Mouse (Mus musculus): ENCODE results near the gene Itga2. TPM values are rescaled to one million over a fixed set of nuclear protein-coding genes. Genes with fewer than 3 reads are reported as not detected.

Itga2 gene
- polyA plus RNA-seq, 1 experiment from 2014 or later = 1.3 TPM

- no peak overlapping the region for H3K4me3 ChIP-seq
- no peak for DNase-seq (ENCODE audit: low spot score)
- H3K9me3 ChIP-seq = no peaks in the 10 kb centered on the region
Observed at GRCm38 (mm10) chr13:114856269-114856627, 75.7 kb downstream of the Itga2 start.

DNA sequence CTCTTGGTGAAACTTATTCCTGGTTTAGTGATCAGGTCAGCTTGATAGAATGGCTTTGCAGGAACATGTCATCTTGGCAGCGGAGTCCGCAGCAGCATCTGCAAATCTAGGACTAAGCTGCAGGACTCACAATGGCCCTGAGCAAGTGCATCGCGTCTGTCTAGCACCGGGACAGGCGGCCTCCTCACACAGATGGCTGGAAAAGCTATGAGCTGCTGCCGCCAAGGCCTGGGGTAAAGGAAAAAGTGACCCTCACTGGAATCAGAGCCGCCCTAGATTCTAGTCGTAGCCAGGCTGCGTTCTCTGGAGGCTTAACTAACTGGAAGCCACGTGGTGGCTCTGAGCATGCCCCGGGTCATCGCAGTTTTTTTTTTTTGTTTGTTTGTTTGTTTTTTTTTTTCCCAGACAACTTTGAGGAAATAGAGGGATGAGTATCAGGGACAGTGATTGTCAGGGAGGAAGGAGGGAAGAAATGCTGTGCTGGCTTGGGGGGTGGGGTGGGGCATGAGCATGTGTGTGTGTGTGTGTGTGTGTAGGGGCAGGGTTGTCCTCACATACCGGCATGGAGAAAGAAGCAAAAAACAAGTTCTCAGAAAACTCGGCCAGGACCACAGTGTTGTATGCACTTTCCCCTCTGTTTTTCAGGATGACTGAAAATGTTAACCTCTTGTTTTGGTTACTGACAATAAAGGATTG lies 76.2 kb downstream of the Itga2 start:
- peak; percentile 18 for DNase-seq (ENCODE audit: low spot score)
- Histone ChIP-seq H3K9me3 (no peaks in the 10 kb centered on the region), H3K4me3 (peak overlapping the region; percentile 20; the same call in 1 of the 2 replicates), H3K36me3 (no peaks in the 10 kb centered on the region), H3K4me1 (replicated peaks) (peaks cover 11% of the 10 kb centered on the region), H3K27ac (peak overlapping the region; percentile 76; the same call in 1 of the 2 replicates), H3K27me3 (ENCODE audit: insufficient read depth, poor library complexity, severe bottlenecking) (no peaks in the 10 kb centered on the region)
- 26% methylated on average over 15 of the region's 15 CpGs for WGBS

More at GRCm38 (mm10) chr13:114856269-114856627, 75.7 kb downstream of the Itga2 start:
- Histone ChIP-seq H3K4me1 (replicated peaks) (peaks cover 11% of the 10 kb centered on the region), H3K36me3 (no peaks in the 10 kb centered on the region), H3K27me3 (ENCODE audit: insufficient read depth, poor library complexity, severe bottlenecking) (no peaks in the 10 kb centered on the region), H3K27ac (no peak overlapping the region)
- 36% methylated on average over 7 of the region's 7 CpGs for WGBS

GRCm38 (mm10) chr13:114854428-114854827 lies 77.5 kb downstream of the Itga2 start:
- Histone ChIP-seq H3K36me3 (no peaks in the 10 kb centered on the region), H3K27ac (no peak overlapping the region), H3K9me3 (no peaks in the 10 kb centered on the region), H3K4me1 (replicated peaks) (peaks cover 11% of the 10 kb centered on the region), H3K4me3 (no peak overlapping the region), H3K27me3 (ENCODE audit: insufficient read depth, poor library complexity, severe bottlenecking) (no peaks in the 10 kb centered on the region)
- no peak for DNase-seq (ENCODE audit: low spot score)
- 91% methylated on average over 3 of the region's 3 CpGs for WGBS

DNA sequence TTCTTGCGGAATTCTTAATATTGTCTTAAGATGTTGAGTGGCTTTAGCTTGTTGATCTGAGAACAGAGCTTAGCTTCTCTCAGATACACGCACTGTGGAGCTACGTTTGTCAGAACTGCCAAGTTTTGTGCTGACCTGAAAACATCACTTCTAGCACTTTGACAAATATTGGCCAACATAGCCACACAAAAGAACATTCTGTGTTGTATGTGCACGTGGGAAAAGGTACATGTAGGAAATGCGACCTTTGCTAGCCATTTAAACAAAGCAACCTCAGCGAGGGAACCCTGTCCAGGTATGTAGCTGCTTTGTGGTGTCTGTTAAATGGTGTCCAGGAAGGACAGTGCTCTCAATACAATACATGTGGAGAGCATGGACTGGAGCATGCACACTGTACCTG lies 77.9 kb downstream of the Itga2 start:
- no peak overlapping the region for H3K4me3 ChIP-seq
- no peaks in the 10 kb centered on the region for H3K9me3 ChIP-seq
- no peak for DNase-seq (ENCODE audit: low spot score)
- peaks cover 11% of the 10 kb centered on the region for H3K4me1 ChIP-seq (replicated peaks)
- WGBS = 88% methylated on average over 6 of the region's 6 CpGs
- H3K36me3 ChIP-seq = no peaks in the 10 kb centered on the region
- no peak overlapping the region for H3K27ac ChIP-seq
- no peaks in the 10 kb centered on the region for H3K27me3 ChIP-seq (ENCODE audit: insufficient read depth, poor library complexity, severe bottlenecking)

DNA sequence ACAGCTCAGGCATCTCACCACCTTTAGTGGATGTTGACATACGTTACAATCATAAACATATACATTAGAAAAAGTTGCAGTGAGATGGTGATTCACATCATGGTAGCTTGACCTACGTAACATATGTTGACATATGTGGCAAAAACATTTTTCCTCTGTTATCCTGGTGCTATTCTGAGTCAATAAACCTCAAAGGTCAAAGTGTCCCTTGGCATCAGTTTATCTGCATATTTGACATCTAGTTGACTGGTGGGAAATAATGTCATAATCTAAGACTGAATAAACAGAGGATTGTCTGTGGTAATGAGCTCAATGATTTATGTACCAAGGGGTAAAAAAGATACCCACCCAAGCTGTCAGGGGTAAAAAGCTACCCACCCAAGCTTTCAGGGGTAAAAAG lies 78.7 kb downstream of the Itga2 start:
- H3K27ac ChIP-seq = no peak overlapping the region
- no peaks in the 10 kb centered on the region for H3K27me3 ChIP-seq (ENCODE audit: insufficient read depth, poor library complexity, severe bottlenecking)
- H3K36me3 ChIP-seq = no peaks in the 10 kb centered on the region
- 89% methylated on average over 2 of the region's 2 CpGs for WGBS
- no peak for DNase-seq (ENCODE audit: low spot score)
- H3K9me3 ChIP-seq = no peaks in the 10 kb centered on the region
- H3K4me1 ChIP-seq (replicated peaks) = peaks cover 11% of the 10 kb centered on the region
- no peak overlapping the region for H3K4me3 ChIP-seq

DNA sequence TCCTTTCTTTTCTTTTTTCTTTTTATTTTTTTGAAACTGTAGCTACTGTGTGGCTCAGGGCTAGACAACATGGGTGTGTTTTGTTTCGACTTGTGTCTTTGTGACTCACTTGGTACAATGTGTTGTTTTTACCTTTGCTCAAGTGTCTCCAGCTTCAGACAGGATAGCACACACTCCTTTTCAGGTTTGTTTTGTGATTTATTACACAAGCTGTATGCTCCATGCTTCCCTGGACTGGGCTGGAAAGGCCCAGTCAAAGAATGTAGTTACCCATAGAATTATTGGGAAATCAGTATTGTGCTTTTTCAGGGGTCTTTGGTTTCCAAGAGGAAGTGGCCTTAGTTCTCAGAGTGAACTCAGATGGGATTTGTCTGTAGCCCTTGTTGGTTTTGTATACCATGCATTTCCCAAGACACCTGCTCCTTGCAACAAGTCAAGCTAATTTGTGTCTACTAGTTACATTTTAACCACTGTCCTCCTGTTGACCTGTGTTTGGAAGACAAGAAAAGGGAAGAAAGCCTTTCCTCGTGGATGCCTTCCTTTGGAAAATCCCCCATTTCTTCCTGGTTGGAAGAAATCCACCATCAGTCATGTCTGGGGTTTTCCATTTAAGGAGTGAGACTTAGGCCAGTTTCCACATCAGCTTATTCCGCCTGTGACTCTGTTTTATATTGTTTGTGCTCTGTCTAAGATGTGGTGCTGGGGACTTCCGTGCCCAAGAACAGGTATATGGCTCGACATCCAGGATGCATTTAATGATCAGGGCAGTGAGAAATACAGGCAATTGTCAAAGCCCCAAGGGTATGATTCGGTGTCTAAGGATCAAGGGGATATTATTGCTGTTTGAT lies 79.4 kb downstream of the Itga2 start:
- H3K36me3 ChIP-seq = no peaks in the 10 kb centered on the region
- DNase-seq (ENCODE audit: low spot score) = no peak
- no peaks in the 10 kb centered on the region for H3K9me3 ChIP-seq
- no peaks in the 10 kb centered on the region for H3K27me3 ChIP-seq (ENCODE audit: insufficient read depth, poor library complexity, severe bottlenecking)
- WGBS = 82% methylated on average over 6 of the region's 6 CpGs
- peaks cover 11% of the 10 kb centered on the region for H3K4me1 ChIP-seq (replicated peaks)
- no peak overlapping the region for H3K4me3 ChIP-seq
- no peak overlapping the region for H3K27ac ChIP-seq

- no peaks in the 10 kb centered on the region for H3K27me3 ChIP-seq (ENCODE audit: insufficient read depth, poor library complexity, severe bottlenecking)
- 74% methylated on average over 3 of the region's 3 CpGs for WGBS
- DNase-seq (ENCODE audit: low spot score) = no peak
- H3K4me1 ChIP-seq (replicated peaks) = 0 out of 2 replicates have a peak, but pooled peaks cover 4% of the 10 kb centered on the region
- H3K9me3 ChIP-seq = no peaks in the 10 kb centered on the region
- H3K36me3 ChIP-seq = no peaks in the 10 kb centered on the region
- H3K27ac ChIP-seq = no peak overlapping the region
- H3K4me3 ChIP-seq = no peak overlapping the region
Observed at GRCm38 (mm10) chr13:114848945-114849344, 83.0 kb downstream of the Itga2 start.

GRCm38 (mm10) chr13:114845804-114846203 lies 86.1 kb downstream of the Itga2 start:
- Histone ChIP-seq H3K9me3 (no peaks in the 10 kb centered on the region), H3K4me3 (no peak overlapping the region), H3K27me3 (ENCODE audit: insufficient read depth, poor library complexity, severe bottlenecking) (no peaks in the 10 kb centered on the region), H3K4me1 (replicated peaks) (0 out of 2 replicates have a peak, but pooled peaks cover 4% of the 10 kb centered on the region), H3K27ac (no peak overlapping the region), H3K36me3 (no peaks in the 10 kb centered on the region)
- DNase-seq (ENCODE audit: low spot score) = no peak
- WGBS = 83% methylated on average over 6 of the region's 6 CpGs

DNA sequence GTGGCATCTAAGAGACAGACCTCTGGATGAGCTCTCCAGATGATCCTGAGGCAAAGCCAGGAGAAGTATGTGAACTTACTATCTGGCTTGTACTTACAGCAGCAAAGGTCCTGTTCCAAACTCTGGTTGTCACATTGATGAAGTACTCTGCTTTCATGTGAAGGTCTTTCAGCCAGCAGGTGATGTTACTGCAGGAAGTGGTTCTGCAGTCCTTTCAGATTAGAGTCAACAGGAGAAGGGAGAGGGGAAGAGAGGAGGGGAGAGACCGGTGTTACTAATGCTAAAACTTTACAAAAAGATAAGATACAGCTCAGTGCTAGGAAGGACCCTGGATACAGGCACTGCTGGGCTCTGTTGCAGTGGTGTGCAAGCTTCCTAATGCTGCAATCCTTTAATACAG lies 88.6 kb downstream of the Itga2 start:
- H3K4me3 ChIP-seq = no peak overlapping the region
- H3K27me3 ChIP-seq (ENCODE audit: insufficient read depth, poor library complexity, severe bottlenecking) = no peaks in the 10 kb centered on the region
- no peaks in the 10 kb centered on the region for H3K9me3 ChIP-seq
- 83% methylated on average over 1 of the region's 1 CpGs for WGBS
- peaks cover 12% of the 10 kb centered on the region for H3K4me1 ChIP-seq (replicated peaks)
- no peak for DNase-seq (ENCODE audit: low spot score)
- H3K27ac ChIP-seq = no peak overlapping the region
- H3K36me3 ChIP-seq = no peaks in the 10 kb centered on the region

DNA sequence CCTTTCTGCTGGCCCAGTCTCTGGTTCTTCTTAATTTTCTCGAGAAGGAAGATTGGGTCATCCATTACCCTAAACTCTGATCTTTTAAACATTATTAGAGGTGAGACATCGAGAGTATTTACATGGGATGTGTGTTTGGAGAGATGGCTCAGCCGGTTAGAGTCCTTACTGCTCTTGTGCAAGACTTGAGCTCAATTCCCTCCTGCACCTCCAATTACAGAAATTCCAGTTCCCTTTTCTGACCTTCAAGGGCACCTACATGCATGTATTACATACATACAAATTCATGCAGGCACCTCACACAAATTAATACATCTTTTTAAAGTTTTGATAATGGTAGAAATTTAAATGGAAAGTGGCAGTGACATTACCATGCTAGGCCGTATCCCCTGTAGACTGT lies 91.4 kb downstream of the Itga2 start:
- H3K27me3 ChIP-seq (ENCODE audit: insufficient read depth, poor library complexity, severe bottlenecking) = no peaks in the 10 kb centered on the region
- DNase-seq (ENCODE audit: low spot score) = no peak
- no peak overlapping the region for H3K4me3 ChIP-seq
- no peaks in the 10 kb centered on the region for H3K36me3 ChIP-seq
- WGBS = 90% methylated on average over 4 of the region's 4 CpGs
- peaks cover 9% of the 10 kb centered on the region for H3K4me1 ChIP-seq (replicated peaks)
- H3K9me3 ChIP-seq = no peaks in the 10 kb centered on the region
- no peak overlapping the region for H3K27ac ChIP-seq

DNA sequence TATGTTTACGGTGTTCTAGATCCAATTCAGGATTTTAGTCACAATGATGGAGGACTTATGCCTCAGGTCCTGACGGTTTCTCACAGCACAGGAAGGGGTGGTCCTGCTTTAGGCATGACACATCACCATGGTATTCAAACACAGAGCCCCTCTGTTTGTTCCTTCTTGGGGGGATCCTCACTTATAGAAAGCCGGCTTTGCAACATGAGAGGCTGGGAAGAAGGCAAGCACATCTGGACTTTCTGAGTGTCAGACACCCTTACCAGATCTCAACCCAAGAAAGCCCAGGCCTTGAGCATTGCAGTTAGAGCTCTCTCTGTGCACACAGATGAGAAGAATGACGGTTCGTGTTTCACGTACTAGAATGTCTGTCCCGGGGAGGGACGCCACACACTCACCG lies 92.8 kb downstream of the Itga2 start:
- Histone ChIP-seq H3K27ac (no peak overlapping the region; the same call in 1 of the 2 replicates), H3K4me1 (replicated peaks) (peaks cover 9% of the 10 kb centered on the region), H3K4me3 (no peak overlapping the region), H3K36me3 (no peaks in the 10 kb centered on the region), H3K27me3 (ENCODE audit: insufficient read depth, poor library complexity, severe bottlenecking) (no peaks in the 10 kb centered on the region), H3K9me3 (no peaks in the 10 kb centered on the region)
- DNase-seq (ENCODE audit: low spot score) = no peak
- WGBS = 77% methylated on average over 9 of the region's 9 CpGs

- DNase-seq (ENCODE audit: low spot score) = no peak
- no peaks in the 10 kb centered on the region for H3K36me3 ChIP-seq
- peaks cover 9% of the 10 kb centered on the region for H3K4me1 ChIP-seq (replicated peaks)
- peak overlapping the region; percentile 60 for H3K27ac ChIP-seq
- H3K4me3 ChIP-seq = no peak overlapping the region
- H3K27me3 ChIP-seq (ENCODE audit: insufficient read depth, poor library complexity, severe bottlenecking) = no peaks in the 10 kb centered on the region
- 68% methylated on average over 5 of the region's 5 CpGs for WGBS
- no peaks in the 10 kb centered on the region for H3K9me3 ChIP-seq
Observed at GRCm38 (mm10) chr13:114838535-114838990, 93.3 kb downstream of the Itga2 start.

DNA sequence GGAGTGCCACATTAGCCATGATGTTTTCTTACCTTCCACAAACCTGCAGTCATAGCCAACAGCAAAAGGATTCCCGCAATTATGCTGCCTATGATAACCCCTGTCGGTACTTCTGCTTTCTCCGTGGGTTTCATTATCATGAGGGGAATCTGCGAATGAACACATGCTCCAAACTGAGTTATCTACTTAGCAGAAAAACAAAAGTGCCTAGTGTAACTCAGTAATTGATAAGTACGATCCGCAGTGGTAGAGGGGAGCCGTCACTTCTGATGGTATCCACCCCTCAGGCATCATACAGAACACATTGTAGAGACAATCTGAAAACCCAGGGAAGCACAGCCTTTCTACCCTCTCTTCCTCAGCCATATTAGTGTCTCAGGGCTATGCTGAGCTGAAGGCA lies 94.8 kb downstream of the Itga2 start:
- no peaks in the 10 kb centered on the region for H3K36me3 ChIP-seq
- WGBS = 86% methylated on average over 7 of the region's 7 CpGs
- no peak overlapping the region for H3K27ac ChIP-seq
- H3K4me3 ChIP-seq = no peak overlapping the region
- H3K4me1 ChIP-seq (replicated peaks) = peaks cover 9% of the 10 kb centered on the region
- no peaks in the 10 kb centered on the region for H3K9me3 ChIP-seq
- H3K27me3 ChIP-seq (ENCODE audit: insufficient read depth, poor library complexity, severe bottlenecking) = no peaks in the 10 kb centered on the region
- no peak for DNase-seq (ENCODE audit: low spot score)
